Mouse (Mus musculus): ENCODE data around the gene Ncs1.

Gene Ncs1

GRCm38 (mm10) chr2:31245051-31245450 is 572 bp upstream of the Ncs1 start:
- no peak for DNase-seq

- peak; percentile 70 for DNase-seq
These were observed 788 bp downstream of the Ncs1 start for GRCm38 (mm10) chr2:31246251-31246971.

GRCm38 (mm10) chr2:31248856-31249255 is 3.2 kb downstream of the Ncs1 start:
- DNase-seq, result no peak

- DNase-seq, result no peak
These were observed 6.5 kb downstream of the Ncs1 start for GRCm38 (mm10) chr2:31252167-31252566.

- DNase-seq, result no peak
These were observed 7.8 kb downstream of the Ncs1 start for GRCm38 (mm10) chr2:31253463-31253862.

GRCm38 (mm10) chr2:31254806-31255205 is 9.2 kb downstream of the Ncs1 start:
- DNase-seq, result no peak

GRCm38 (mm10) chr2:31255952-31256938 is 10.6 kb downstream of the Ncs1 start:
- DNase-seq, result peak; percentile 86

- DNase-seq, result peak; percentile 87
These were observed 11.5 kb downstream of the Ncs1 start for GRCm38 (mm10) chr2:31257096-31257495.

GRCm38 (mm10) chr2:31258609-31259366 is 13.2 kb downstream of the Ncs1 start:
- DNase-seq, result peak; percentile 88

GRCm38 (mm10) chr2:31259367-31259920 is 13.8 kb downstream of the Ncs1 start:
- no peak for DNase-seq

- no peak for DNase-seq
These were observed 14.9 kb downstream of the Ncs1 start for GRCm38 (mm10) chr2:31260549-31260948.

GRCm38 (mm10) chr2:31263039-31263461 is 17.4 kb downstream of the Ncs1 start:
- DNase-seq, result peak; percentile 53

- DNase-seq, result peak; percentile 86
These were observed 18.2 kb downstream of the Ncs1 start for GRCm38 (mm10) chr2:31263746-31264378.

GRCm38 (mm10) chr2:31267447-31267846 is 21.8 kb downstream of the Ncs1 start:
- no peak for DNase-seq

- no peak for DNase-seq
These were observed 23.0 kb downstream of the Ncs1 start for GRCm38 (mm10) chr2:31268631-31269030.

GRCm38 (mm10) chr2:31269188-31269587 is 23.6 kb downstream of the Ncs1 start:
- no peak for DNase-seq

GRCm38 (mm10) chr2:31269847-31270246 is 24.2 kb downstream of the Ncs1 start:
- DNase-seq, result no peak

- no peak for DNase-seq
These were observed 24.8 kb downstream of the Ncs1 start for GRCm38 (mm10) chr2:31270470-31270869.

GRCm38 (mm10) chr2:31271071-31271470 is 25.4 kb downstream of the Ncs1 start:
- DNase-seq, result no peak

- no peak for DNase-seq
These were observed 29.4 kb downstream of the Ncs1 start for GRCm38 (mm10) chr2:31274993-31275392.

GRCm38 (mm10) chr2:31277810-31278209 is 32.2 kb downstream of the Ncs1 start:
- DNase-seq, result peak; percentile 72

- DNase-seq, result peak; percentile 63
These were observed 32.9 kb downstream of the Ncs1 start for GRCm38 (mm10) chr2:31278483-31278882.
